Mouse (Mus musculus) cerebellum, postnatal 25 days (tissue): ENCODE measurements around the gene Mrpl52.

ENCODE experiments used
- DNase-seq, 2 experiments: peaks; one replicate each; pipeline ENCODE4 v3.0.0; 2021; ENCODE audit warnings: mixed read lengths in 2 of 2

Mrpl52 gene

GRCm38 (mm10) chr14:54412629-54413170, 14.0 kb upstream of the Mrpl52 start:
- peak; percentile 37 to 63 for DNase-seq

GRCm38 (mm10) chr14:54413877-54414700, 12.6 kb upstream of the Mrpl52 start:
- no peak for DNase-seq

GRCm38 (mm10) chr14:54415241-54416020, 11.3 kb upstream of the Mrpl52 start:
- no peak for DNase-seq

GRCm38 (mm10) chr14:54416229-54416775, 10.4 kb upstream of the Mrpl52 start:
- no peak for DNase-seq

- no peak for DNase-seq
These were observed 9.9 kb upstream of the Mrpl52 start for GRCm38 (mm10) chr14:54416830-54417229.

- no peak for DNase-seq
These were observed 9.1 kb upstream of the Mrpl52 start, which contains the start of gene Slc7a7 for GRCm38 (mm10) chr14:54417623-54418081. Slc7a7 (minus strand) TSS chr14:54417780.

GRCm38 (mm10) chr14:54421014-54421413, 5.7 kb upstream of the Mrpl52 start:
- no peak for DNase-seq

- no peak for DNase-seq
These were observed 3.3 kb upstream of the Mrpl52 start for GRCm38 (mm10) chr14:54423406-54423805.

GRCm38 (mm10) chr14:54424634-54425033, 2.1 kb upstream of the Mrpl52 start:
- DNase-seq = no peak

GRCm38 (mm10) chr14:54425540-54425939, 1.2 kb upstream of the Mrpl52 start:
- DNase-seq = no peak

- no peak for DNase-seq
These were observed 563 bp upstream of the Mrpl52 start for GRCm38 (mm10) chr14:54426003-54426688.

- DNase-seq = no peak
These were observed 987 bp downstream of the Mrpl52 start for GRCm38 (mm10) chr14:54427696-54428095.

- no peak for DNase-seq
These were observed 1.7 kb downstream of the Mrpl52 start for GRCm38 (mm10) chr14:54428421-54428820.

- DNase-seq = no peak
These were observed 2.8 kb downstream of the Mrpl52 start for GRCm38 (mm10) chr14:54429332-54430093.

- DNase-seq = no peak
These were observed 3.9 kb downstream of the Mrpl52 start for GRCm38 (mm10) chr14:54430406-54431145.

- DNase-seq = peak in 1 of 2 experiments; percentile 37
These were observed 4.8 kb downstream of the Mrpl52 start, which contains the start of gene Mmp14 for GRCm38 (mm10) chr14:54431334-54432077. Mmp14 (plus strand) TSS chr14:54431612.

GRCm38 (mm10) chr14:54432078-54432836, 5.5 kb downstream of the Mrpl52 start:
- peak in 1 of 2 experiments; percentile 31 for DNase-seq

- DNase-seq = peak in 1 of 2 experiments; percentile 35
These were observed 6.4 kb downstream of the Mrpl52 start for GRCm38 (mm10) chr14:54432837-54433830.
